Mouse (Mus musculus): Measurements from ENCODE around the gene Gm10840.
"Not testable (repeated sequence)": the region's sequence is repeated elsewhere in the genome, so short reads cannot be mapped to it uniquely, and the experiment has no call there.

The Gm10840 gene

DNA sequence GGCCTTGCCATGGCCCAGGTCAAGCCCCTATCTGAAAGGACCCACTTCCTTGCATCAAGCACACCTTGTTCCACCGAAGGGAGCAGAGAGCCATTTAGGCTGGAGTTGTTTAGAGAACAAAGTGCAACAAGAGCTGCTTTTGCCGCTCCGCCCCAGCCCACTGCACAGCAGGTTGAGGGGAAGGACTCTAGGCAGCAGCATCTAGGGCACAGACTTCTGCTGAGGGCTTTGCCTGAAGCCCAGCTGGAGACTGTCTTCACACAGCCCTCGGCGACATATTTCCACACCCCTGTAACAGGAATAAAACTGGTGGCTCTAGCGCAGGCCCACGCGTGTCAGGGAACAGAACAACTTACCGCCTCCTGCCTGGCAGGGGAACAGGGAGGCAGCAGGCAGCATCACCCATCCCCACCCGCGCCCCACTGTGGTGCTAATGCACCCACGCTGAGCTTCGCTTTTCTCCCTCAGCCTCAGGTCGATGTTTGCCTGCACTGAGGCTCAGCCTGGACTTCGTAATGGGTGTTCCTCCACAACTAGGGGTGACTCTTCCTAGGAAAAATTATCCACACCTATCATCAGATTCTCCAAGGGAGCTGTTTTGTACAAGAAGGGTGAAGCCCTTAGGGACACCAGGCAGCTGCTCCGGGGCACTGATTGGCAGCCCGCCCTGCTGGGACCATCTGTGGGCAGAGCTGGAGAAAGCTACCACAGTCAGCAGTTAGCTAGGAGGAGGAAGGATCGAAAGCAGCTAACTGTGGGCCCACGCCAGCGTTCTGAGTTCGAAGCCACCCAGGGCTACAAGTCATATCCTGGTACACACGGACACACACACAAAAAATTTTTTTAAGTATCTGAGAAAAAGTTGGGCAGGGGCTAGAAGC lies at the start of gene Gm10840, which contains the start of gene Limd2:
TSS of gene Gm10840 (plus strand) at position 10 of the 881 bp plus-strand sequence.
TSS of gene Limd2 (minus strand) at position 20 of the 881 bp plus-strand sequence.
- DNase-seq: peak; percentile 74

DNA sequence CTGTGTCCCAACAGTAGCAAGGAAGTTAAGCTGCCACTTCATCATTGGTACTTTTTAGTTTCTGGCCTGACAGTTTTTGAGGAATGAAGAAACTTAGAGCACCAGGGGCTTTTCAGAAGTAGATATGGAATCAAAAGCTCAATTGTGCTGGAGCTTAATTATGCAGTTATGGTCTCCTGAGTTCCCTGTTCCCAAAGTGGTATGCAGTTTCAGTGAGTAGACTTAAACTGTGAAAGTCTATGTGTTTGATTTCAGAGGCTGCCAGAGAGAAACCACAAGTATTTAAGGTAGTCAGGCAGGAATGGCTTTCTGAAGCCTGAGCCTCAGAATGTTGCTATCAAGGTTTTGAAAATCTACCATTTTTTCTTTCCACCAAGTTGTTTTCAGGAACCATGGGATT lies 49.0 kb upstream of the Gm10840 start:
- no peak for DNase-seq

DNA sequence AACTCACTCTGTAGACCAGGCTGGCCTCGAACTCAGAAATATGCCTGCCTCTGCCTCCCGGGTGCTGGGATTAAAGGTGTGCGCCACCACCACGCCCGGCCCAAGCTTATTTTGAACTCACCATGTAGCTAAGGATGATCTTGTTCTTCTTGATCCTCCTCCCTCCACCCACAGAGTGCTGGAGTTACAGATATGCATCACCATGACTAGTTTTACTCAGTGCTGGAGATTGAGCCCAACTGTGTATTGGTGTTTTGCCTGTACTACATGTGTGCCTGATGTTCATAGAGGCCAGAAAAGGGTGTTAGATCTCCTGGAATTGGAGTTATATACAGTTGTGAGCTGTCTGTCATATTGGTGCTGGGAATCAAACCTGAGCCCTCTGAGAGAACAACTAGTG lies 38.4 kb upstream of the Gm10840 start:
- DNase-seq: no peak

DNA sequence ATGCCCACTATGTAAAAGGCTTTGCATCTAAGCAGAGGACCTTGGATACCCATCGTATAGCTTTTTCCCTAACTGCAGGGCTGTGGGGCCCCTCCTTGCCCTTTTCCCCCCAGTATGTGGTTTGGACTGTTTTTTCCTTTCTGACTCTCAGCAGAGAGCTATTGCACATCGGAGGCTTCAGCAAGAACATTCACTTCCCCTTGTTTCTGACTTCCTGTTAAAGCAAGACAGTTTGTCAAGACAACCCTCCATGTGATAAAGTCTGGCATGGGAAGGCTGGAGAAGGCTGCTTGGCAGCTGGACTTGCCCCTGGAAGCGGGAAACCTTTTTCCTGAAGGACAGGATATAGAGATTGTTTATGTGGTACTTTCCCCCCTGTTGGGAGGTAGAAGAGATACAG lies 37.9 kb upstream of the Gm10840 start:
- peak; percentile 57 for DNase-seq

DNA sequence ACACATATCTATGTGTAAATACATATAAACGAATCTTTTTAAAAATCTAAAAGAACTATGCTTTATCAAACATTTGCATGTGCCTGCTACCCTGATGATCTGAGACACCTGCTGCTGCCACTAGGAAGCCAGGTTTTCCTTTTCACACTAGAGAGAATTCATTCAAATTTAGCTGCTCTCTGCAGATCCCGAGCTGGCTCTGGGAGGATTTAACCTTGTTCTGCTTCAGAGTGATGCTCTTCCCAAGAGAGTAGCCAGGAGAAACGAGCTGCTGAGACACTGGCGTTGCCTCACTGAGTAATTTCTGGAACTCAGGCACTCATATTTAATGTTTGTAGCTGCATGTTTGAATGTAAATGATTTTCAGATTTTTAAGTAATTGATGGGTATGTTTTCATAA lies 35.9 kb upstream of the Gm10840 start:
- no peak for DNase-seq

DNA sequence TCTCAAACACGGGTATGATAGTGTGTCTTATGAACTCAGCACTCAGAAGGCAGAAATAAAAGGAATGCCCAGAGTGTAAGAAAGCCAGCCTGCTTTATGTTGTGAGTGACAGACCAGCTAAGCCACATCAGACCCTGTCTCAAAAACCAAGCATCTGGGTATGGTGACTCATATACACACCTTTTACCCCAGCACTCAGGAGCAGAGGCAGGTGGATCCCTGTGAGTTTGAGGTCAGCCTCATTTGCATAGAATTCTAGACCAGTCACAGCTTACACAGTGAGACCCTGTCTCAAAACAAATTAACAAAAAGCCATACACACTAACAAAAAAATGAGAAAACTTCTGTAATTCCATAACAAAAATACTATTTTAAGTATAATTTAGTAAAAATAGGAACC lies 34.8 kb upstream of the Gm10840 start:
- DNase-seq: no peak

DNA sequence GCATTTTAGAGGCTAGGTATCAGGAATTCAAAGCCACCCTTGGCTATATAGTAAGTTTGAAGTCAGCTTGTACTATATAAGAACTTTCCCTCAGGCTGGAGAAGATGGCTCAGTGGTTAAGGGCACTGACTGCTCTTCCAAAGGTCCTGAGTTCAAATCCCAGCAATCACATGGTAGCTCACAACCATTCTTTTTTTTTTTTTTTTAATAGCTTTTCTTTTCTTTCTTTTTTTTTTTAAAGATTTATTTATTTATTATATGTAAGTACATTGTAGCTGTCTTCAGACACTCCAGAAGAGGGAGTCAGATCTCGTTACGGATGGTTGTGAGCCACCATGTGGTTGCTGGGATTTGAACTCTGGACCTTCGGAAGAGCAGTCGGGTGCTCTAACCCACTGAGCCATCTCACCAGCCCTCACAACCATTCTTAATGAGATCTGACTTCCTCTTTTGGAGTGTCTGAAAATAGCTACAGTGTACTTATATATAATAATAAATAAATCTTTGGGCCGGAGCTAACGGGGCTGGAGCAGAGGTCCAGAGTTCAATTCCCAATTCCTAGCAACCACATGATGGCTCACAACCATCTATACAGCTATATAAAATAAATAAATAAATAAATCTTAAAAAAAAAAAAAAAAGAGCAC lies 33.8 kb upstream of the Gm10840 start:
- DNase-seq: not testable (repeated sequence)

DNA sequence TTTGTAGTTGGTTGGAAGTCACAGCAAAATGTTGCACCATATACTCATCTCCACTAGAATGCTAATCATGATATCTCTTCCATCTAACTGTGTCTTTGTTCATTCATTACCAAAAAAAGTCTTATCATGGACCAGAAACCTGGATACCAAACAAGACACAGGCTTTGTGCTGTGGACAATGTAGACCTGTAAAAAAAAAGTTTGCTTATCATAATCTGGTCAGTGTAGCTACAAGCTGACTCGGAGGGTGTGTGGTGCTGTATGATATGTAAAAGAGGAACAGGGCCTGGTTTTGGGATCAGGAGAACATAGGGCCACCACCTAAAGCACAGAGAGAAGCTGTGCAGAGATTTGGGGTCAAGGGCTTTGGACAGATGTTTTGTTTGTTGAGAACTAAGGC lies 31.2 kb upstream of the Gm10840 start:
- DNase-seq: no peak

DNA sequence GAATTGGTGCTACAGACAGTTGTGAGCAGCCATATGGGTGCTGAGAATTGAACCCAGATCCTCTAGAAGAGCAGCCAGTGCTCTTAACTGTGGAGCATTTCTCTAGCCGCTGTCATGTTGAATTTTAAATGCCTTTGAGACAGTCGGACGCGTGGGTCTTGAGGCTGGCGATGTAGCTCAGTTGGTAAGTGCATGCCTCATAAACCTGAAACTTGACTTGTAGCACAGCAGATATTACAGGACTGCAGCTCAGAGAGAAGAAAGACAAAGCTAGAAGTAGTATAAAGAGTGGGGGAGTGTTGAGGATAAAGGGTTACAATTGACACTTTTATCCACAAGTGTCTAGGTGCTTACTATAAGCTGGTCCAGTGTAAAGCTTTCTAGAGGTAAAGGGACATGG lies 28.1 kb upstream of the Gm10840 start:
- DNase-seq: no peak

DNA sequence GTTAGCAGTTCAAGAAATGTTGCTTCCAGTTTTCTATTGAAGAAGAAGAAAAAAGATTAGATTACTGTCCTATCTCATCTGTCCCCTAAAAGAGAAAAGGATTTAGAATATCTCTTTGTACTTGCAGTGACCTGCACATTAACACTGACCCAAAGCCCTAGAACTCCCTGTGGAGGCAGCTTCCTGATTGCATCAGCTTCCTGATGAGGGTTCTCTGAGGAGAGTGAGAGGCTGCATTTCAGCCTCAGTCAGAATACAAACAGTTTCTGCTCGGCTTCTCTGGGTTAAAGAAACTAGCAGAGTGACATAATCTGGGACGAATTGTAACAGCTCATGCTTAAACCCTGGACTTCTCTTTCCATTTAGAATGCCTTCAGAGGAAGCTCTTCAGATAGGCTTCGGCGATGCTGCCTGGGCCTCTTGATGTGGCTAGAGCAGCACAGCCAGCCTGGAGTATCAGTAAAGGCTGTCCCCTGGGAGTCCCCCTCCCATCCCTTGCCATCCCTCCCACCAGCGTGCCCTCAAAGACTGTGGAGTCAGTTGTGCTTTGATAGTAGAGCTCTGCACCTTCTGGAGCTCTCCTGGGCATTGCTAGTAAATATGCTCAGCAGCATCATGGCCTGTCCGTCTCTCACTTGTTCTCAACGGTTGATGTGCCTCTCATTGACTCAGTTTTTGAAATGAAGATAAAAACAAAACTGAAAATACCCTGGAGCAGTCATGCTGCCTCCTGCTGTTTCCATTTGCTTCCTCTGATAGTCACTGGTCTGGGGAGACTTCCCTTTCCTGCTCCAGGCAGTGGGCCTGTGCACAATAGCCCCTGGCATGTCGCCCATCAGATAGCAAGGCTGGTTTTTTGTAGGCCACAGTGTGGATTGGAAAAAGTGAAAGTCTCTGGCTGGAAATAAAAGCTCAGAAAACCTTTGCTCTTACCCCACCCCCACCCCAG lies 25.8 kb upstream of the Gm10840 start:
- DNase-seq: peak; percentile 94

DNA sequence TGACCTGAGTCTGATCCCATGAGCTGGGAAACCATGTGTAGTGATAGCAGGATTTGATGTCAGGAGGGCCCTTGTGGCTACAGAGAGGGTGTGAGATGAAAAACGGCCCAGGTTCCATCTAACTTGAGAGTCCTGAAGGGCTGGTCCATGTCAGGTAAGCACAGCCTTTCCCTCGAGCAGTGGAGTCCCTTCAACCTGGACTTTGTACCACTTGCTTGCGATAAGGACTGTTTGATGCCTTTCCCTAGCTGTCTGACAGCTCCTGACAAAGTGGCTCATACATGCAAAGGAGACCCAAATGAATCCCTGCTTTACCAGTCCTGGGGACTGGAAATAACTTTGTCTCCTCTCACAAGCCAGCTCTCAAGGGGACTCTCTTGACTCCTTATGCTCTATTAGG lies 9.4 kb upstream of the Gm10840 start:
- DNase-seq: no peak

DNA sequence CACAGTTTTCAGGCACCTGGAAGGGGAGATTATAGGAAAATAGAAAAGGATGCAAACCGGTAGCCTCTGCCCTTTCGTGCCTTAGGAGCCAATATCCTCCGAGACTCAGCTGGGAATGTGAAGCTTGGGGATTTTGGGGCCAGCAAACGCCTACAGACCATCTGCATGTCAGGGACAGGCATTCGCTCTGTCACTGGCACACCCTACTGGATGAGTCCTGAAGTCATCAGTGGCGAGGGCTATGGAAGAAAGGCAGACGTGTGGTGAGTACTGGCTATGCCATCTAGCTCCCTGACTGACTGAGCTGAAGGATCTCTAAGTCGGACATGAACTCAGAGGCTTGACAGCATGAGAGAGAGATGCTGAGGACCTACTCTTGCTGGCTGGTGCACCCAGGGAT lies 8.5 kb upstream of the Gm10840 start:
- no peak for DNase-seq

DNA sequence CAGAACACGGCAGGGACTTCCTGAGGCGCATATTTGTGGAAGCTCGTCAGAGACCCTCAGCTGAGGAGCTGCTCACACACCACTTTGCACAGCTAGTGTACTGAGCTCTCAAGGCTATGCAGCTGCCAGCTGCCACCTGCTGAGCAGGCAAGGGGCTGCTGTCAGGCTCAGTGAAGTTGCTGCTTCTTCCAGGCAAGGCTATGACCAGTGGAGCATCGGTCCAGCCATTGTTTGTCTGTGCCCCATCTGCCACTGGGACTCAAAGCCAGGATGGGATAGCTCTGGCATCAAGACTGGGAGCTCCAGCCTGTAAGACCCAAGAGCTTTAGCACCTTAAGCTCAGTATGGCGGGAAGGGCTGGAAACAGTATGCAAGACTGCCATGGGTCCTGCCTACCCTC lies 6.6 kb upstream of the Gm10840 start:
- no peak for DNase-seq

DNA sequence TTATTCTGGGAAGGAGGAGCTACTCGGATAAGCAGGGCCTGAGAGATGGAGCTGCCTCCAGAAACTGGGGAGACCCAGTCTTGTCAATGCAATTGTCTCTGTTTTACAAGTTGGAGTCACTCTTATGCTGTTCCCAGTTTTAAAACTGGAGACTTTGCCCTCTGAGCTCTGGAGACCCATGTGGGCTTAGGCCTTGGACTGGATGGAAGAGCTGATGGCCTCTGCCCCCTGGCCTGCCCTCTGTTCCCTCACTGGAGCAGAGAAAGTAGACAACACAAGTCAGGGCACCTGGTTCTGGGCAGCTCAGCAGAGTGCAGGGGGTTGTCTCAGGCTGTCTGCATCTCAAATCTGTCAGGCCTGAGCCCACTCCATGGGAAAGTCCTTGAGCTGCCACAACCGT lies 5.9 kb upstream of the Gm10840 start:
- DNase-seq: no peak

DNA sequence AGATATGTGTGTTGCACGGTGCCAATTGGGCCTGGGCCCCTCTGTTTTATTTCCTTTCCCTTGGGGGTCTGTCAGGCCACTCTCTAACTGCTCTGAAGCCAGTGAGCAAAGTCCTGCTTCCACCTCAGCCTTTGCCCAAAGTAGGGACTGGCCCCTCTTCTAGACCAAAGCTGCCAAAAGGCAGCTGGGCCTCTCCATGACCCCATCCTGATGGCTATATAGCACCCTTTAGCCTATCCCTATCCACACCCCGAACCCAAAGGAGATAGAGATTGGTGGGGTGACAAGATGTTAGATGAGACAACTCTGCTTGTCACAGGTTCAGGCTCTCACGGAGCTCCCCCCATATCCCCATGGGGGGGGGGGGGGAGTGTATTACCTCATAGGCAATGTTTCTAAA lies 4.9 kb upstream of the Gm10840 start:
- DNase-seq: no peak

DNA sequence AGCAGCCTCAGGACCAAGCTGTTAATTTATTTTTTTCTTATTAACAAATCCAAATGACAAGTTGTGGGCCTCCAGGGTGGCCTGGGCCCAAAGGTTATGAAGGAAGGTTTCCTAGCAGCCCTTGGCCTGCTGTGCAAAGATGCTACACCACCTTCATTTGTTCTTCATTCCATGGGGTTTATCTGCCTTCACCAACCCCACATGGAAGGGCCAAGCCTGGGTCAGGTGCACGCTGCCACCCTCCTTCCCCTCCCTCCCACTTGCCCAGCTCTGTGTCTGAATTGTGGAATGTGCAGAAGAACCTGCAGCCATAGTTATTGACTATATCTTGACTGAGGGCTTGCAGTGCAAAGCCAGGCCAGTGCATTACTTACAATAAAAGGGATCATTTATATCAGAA lies 4.4 kb upstream of the Gm10840 start:
- no peak for DNase-seq

DNA sequence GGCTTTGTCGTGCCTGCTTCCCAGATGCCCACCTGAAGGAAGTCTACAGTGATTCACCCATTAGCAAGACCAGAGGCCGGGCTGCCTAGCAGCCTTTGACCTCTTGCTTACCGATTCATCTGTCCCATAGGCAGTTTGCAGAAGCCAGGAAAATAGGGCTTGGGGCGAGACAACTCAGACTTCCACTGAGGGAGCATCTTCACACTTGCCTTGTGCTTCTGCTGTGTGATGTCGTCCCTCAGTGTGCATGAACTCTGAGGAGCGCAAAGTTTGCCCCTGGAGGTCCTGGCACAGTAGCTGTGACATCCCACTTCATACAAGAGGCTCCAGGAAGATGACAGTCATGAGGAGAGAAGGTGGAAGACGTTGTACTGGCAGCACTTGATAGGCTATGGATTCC lies 3.5 kb upstream of the Gm10840 start:
- no peak for DNase-seq

DNA sequence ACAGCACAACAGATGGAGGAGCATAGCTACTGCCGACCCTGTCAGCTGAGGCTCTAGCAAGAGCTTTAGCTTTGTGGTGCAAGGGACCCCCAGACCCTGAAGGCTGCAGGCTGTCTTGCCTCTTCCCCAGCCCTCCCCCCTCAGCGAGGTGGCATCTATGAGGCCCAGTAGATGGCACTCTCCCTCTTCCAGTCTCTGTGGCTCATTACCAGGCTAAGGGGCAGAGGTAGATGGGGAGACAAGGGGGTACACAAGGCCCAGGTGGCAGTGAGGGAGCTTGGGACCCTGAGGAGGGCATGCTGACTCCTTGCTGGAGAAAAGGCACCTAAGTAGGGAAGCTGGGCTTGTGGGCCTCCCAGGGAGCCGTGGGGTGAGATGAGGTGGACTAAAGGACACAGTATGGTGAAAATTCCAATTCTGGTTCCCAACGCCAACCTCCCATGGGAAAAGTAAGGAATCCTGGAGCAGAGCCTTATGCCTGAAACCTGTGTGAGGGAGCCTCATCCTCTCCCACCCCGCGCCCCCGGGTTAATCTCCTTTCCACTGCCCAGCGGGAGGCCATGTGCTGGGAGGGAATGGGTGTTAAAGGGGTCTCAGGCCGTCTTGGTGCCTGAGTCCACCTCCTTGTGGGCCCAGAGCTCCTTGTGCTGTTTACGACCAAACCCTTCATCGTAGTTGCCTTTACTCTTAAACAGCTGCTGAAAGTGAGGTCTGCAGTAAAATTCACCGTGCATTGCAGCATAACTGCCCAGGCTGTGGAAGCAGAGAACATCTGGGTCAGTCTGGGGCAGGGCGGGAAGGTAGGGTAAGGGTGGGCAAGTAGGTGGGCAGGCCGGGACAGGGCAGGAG lies 2.3 kb upstream of the Gm10840 start:
- peak; percentile 57 for DNase-seq

DNA sequence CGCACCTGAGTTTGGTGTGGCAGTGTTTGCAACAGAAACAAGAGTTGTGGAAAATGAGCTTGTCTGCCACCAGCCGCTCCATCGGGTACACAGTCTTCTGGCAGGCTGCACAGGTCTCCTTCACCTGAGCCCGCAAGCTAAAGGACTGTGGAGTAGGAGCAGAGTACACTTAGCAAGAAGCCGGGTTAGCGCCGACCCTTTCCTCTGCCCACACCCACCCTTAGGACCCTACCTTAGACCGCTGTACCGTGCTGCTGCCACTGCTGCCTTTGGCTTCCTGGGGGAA lies 1.8 kb upstream of the Gm10840 start:
- no peak for DNase-seq

DNA sequence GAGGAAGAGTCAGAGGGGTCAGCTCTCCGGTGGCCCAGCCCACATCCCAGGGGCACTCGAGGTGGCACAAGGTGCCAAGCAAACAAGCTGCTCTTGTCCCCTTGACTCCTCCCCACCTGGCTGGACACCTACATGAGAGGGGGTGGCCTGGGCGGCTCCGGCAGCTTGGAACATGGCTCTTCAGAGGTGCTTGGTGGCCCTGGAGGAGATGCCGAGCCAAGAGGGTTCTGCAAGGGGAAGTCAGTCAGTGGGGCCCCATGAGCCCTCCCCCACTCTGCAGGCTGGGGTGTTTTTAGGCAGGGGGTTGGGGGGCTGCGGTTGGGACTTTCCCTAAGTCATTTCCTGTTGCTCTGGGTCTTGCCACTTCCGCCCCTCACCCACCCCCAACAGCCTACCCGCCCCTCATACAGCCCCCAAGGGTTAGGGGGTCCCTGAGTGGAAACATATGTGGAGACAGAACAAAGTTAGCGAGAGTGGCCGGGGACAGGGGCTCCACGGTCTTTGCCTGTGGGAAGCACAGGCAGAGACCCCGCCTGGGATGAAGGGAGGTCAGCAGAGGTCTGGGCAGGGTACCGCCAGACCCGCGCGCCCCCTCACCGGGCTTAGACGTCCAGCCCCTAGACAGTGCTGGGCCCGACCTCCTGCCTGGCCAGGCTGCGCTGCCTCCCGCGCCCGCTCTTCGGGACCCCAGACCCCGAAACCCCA lies 1.3 kb upstream of the Gm10840 start:
- peak; percentile 87 for DNase-seq

DNA sequence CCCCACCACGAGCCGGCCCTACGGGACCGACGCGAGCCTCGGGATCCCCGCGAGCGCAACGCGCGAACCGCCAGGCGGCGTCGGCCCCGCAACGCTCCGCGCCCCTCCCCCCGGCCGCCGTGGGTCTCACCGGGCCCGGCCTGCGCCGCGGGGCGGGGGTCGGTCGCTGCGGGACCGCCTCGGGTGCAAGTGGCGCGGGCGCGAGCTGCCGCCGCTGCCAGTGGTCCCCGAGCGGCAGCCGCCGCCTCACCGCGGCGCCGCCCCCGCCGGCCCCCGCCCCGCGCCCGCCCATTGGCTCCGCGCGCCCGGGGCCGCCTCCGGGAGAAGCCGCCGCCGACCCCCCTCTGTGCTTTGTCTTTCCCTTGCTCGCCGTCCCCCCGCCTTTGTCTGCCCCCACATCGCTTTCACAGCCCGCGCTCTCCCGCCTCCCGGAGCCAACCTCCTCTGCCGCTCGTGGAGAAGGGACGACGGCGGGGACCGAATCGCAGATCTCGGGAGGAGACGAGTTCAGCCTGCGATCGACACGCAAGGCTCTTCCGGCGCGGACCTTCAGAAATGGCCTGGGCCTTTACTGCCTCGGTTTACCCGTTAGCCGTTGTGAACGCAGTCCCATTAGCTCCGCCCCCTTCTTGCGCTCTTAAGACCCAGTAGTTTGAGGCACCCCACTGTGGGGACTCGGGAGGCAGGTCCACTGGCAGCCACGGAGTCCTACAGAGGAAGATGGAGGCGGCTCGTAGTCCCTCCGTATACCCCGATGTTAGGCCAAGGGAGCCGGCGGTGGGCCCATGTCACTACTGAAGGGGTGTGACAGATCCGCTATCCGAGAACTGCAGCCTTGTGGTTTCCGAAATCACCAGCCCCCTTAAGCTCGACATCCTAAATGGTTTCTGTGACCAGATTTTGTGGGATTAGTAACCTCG lies 469 bp upstream of the Gm10840 start:
- peak; percentile 88 for DNase-seq
